In the genomic region with DNA sequence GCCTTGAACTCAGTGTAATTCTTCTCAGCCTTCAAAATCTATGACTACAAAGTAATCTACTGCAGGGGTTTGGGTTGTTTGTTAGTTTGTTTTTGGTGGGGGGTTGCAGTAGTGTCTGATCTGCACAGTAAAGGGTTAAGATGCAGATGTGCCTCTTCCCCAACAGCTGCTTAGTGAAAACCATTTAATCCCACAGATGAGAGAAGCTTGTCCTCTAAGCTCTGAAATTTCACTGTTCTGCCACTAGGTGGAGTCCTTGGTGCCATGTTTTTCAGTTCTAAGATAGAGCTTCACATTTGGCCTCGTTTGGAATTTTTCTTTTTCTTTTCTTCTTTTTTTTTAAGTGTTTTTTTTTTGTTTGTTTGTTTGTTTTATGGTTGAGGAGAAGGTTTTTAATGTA, we compare ENCODE assay signal across 7 mouse cellular contexts. TPM values are rescaled to one million over a fixed set of nuclear protein-coding genes. Genes with fewer than 3 reads are reported as not detected.
DNase-seq lines count a peak whose midpoint lies in the region; ATAC-seq and TF ChIP-seq lines count a peak whose summit lies in the region.

No protein-coding gene starts in this region.

- peaks cover 68% of the 10 kb centered on the region for H3K36me3 ChIP-seq in kidney, postnatal 0 days (ENCODE audit: insufficient read depth, low read length)
- peaks cover 85% of the 10 kb centered on the region for H3K36me3 ChIP-seq in kidney, embryonic 14.5 days (ENCODE audit: control insufficient read depth, insufficient read depth, low read length)
- H3K36me3 ChIP-seq in embryonic facial prominence, embryonic 14.5 days (ENCODE audit: control insufficient read depth, insufficient read depth, low read length): peaks cover 87% of the 10 kb centered on the region

- H3K4me1 ChIP-seq in kidney, postnatal 0 days (replicated peaks; ENCODE audit: insufficient read depth, low read length): no peaks in the 10 kb centered on the region
- no peaks in the 10 kb centered on the region for H3K4me1 ChIP-seq in kidney, embryonic 14.5 days (ENCODE audit: control insufficient read depth, insufficient read depth, low read length)
- no peaks in the 10 kb centered on the region for H3K4me1 ChIP-seq in embryonic facial prominence, embryonic 14.5 days (ENCODE audit: control insufficient read depth, insufficient read depth, low read length)

- H3K9ac ChIP-seq in kidney, postnatal 0 days (ENCODE audit: low read depth, low read length): no peak overlapping the region
- H3K9ac ChIP-seq in kidney, embryonic 14.5 days (ENCODE audit: low read depth, low read length): no peak overlapping the region
- H3K9ac ChIP-seq in embryonic facial prominence, embryonic 14.5 days (ENCODE audit: low read depth, low read length): no peak overlapping the region

- no peaks in the 10 kb centered on the region for H3K9me3 ChIP-seq in kidney, postnatal 0 days (replicated peaks; ENCODE audit: low read length)
- H3K9me3 ChIP-seq in kidney, embryonic 14.5 days (ENCODE audit: control insufficient read depth, low read length): no peaks in the 10 kb centered on the region
- no peaks in the 10 kb centered on the region for H3K9me3 ChIP-seq in embryonic facial prominence, embryonic 14.5 days (ENCODE audit: control insufficient read depth, low read length)

- no peak overlapping the region for H3K4me3 ChIP-seq in kidney, postnatal 0 days (replicated peaks; ENCODE audit: low read depth, low read length)
- H3K4me3 ChIP-seq in kidney, embryonic 14.5 days (ENCODE audit: low read length): no peak overlapping the region
- no peak overlapping the region for H3K4me3 ChIP-seq in embryonic facial prominence, embryonic 14.5 days (ENCODE audit: low read depth, low read length)

- no peak for ATAC-seq in kidney, postnatal 0 days (replicated peaks; ENCODE audit: low FRiP score, low read depth)
- ATAC-seq in kidney, embryonic 14.5 days (ENCODE audit: low FRiP score, low TSS enrichment): no peak
- ATAC-seq in embryonic facial prominence, embryonic 14.5 days (ENCODE audit: low read depth): no peak
- peak; percentile 90 for ATAC-seq in megakaryocyte progenitor cell, adult 5-6 weeks (replicated peaks; ENCODE audit: poor library complexity)

- H3K27ac ChIP-seq in kidney, postnatal 0 days: no peak overlapping the region
- no peak overlapping the region for H3K27ac ChIP-seq in kidney, embryonic 14.5 days (ENCODE audit: low read depth, low read length)
- H3K27ac ChIP-seq in embryonic facial prominence, embryonic 14.5 days (replicated peaks; ENCODE audit: low read depth, low read length): no peak overlapping the region

- TF ChIP-seq CTCF in kidney, postnatal 0 days (IDR thresholded peaks at IDR 0.05; ENCODE audit: low read depth): peak; percentile 88

- peak; percentile 85 for DNase-seq in kidney, postnatal 0 days (ENCODE audit: low spot score)
- peak; percentile 53 for DNase-seq in CD4-positive helper T cell, adult 2 months (ENCODE audit: low read depth, low spot score)
- peak; percentile 75 for DNase-seq in ES-CJ7 (ENCODE audit: low read depth, low spot score)
- DNase-seq in embryonic facial prominence, embryonic 14.5 days (ENCODE audit: low spot score): peak; percentile 70
- DNase-seq in urinary bladder, postnatal 4 days (ENCODE audit: low spot score in 2 of 2): no peak

- WGBS in kidney, postnatal 0 days: 3% methylated on average over 1 of the region's 1 CpGs
- WGBS in kidney, embryonic 14.5 days: 30% methylated on average over 1 of the region's 1 CpGs
- 7% methylated on average over 1 of the region's 1 CpGs for WGBS in embryonic facial prominence, embryonic 14.5 days

- H3K4me2 ChIP-seq in kidney, postnatal 0 days (ENCODE audit: low read length): no peak overlapping the region
- no peak overlapping the region for H3K4me2 ChIP-seq in kidney, embryonic 14.5 days (replicated peaks; ENCODE audit: low read depth, low read length)
- H3K4me2 ChIP-seq in embryonic facial prominence, embryonic 14.5 days (ENCODE audit: low read depth, low read length): no peak overlapping the region

- no peaks in the 10 kb centered on the region for H3K27me3 ChIP-seq in kidney, postnatal 0 days (ENCODE audit: insufficient read depth, low read length)
- H3K27me3 ChIP-seq in kidney, embryonic 14.5 days (ENCODE audit: control insufficient read depth, insufficient read depth, low read length): no peaks in the 10 kb centered on the region
- H3K27me3 ChIP-seq in embryonic facial prominence, embryonic 14.5 days (replicated peaks; ENCODE audit: control insufficient read depth, insufficient read depth, low read length): no peaks in the 10 kb centered on the region

RNA-seq across cellular contexts. Expression of gene Sde2, which starts 12.7 kb away (rescaled TPM):
- polyA plus RNA-seq in kidney, postnatal 0 days (2015; fragmentation: Nextera tagmentation; extraction: Ambion mirVana): 25.6 and 29.6 TPM in 2 replicates
- 32.9 and 39.6 TPM in 2 replicates for polyA plus RNA-seq in kidney, embryonic 14.5 days (2014; fragmentation: Nextera tagmentation; extraction: Ambion mirVana)
- 27.2 and 31.2 TPM in 2 replicates for polyA plus RNA-seq in embryonic facial prominence, embryonic 14.5 days (2014; fragmentation: Nextera tagmentation; extraction: Ambion mirVana)
- 17.6 and 21.3 TPM in 2 replicates for total RNA-seq in megakaryocyte progenitor cell, adult 5-6 weeks (2015)
- total RNA-seq in megakaryocyte progenitor cell, adult 5-6 weeks (2017): 29.9 and 33.6 TPM in 2 replicates

RNA-seq across cellular contexts. Expression of gene Lefty2, which starts 29.3 kb away (rescaled TPM):
- 0.09 and 0.39 TPM in 2 replicates for polyA plus RNA-seq in kidney, postnatal 0 days (2015; fragmentation: Nextera tagmentation; extraction: Ambion mirVana)
- not detected in 2 replicates for polyA plus RNA-seq in kidney, embryonic 14.5 days (2014; fragmentation: Nextera tagmentation; extraction: Ambion mirVana)
- 0.25 TPM in 1 of 2 replicates, not detected in the other for polyA plus RNA-seq in embryonic facial prominence, embryonic 14.5 days (2014; fragmentation: Nextera tagmentation; extraction: Ambion mirVana)
- not detected in 2 replicates for total RNA-seq in megakaryocyte progenitor cell, adult 5-6 weeks (2015)
- not detected in 2 replicates for total RNA-seq in megakaryocyte progenitor cell, adult 5-6 weeks (2017)

RNA-seq across cellular contexts. Expression of gene Pycr2, which starts 40.5 kb away (rescaled TPM):
- 72.6 and 76.5 TPM in 2 replicates for polyA plus RNA-seq in kidney, postnatal 0 days (2015; fragmentation: Nextera tagmentation; extraction: Ambion mirVana)
- polyA plus RNA-seq in kidney, embryonic 14.5 days (2014; fragmentation: Nextera tagmentation; extraction: Ambion mirVana): 93.9 and 103 TPM in 2 replicates
- 77.6 and 92.2 TPM in 2 replicates for polyA plus RNA-seq in embryonic facial prominence, embryonic 14.5 days (2014; fragmentation: Nextera tagmentation; extraction: Ambion mirVana)
- 27.2 and 28.8 TPM in 2 replicates for total RNA-seq in megakaryocyte progenitor cell, adult 5-6 weeks (2015)
- 22.4 and 26.3 TPM in 2 replicates for total RNA-seq in megakaryocyte progenitor cell, adult 5-6 weeks (2017)

RNA-seq across cellular contexts. Expression of gene H3f3a, which starts 49.9 kb away (rescaled TPM):
- polyA plus RNA-seq in kidney, postnatal 0 days (2015; fragmentation: Nextera tagmentation; extraction: Ambion mirVana): 2,528 and 2,557 TPM in 2 replicates
- 2,845 and 3,531 TPM in 2 replicates for polyA plus RNA-seq in kidney, embryonic 14.5 days (2014; fragmentation: Nextera tagmentation; extraction: Ambion mirVana)
- polyA plus RNA-seq in embryonic facial prominence, embryonic 14.5 days (2014; fragmentation: Nextera tagmentation; extraction: Ambion mirVana): 2,156 and 2,321 TPM in 2 replicates
- total RNA-seq in megakaryocyte progenitor cell, adult 5-6 weeks (2015): 1,870 and 2,095 TPM in 2 replicates
- total RNA-seq in megakaryocyte progenitor cell, adult 5-6 weeks (2017): 1,724 and 1,809 TPM in 2 replicates

Comparison
In these comparisons a context has a peak if more than half of its experiments do, and no peak if none do; other contexts are left out.
1. DNase-seq: peak in kidney, postnatal 0 days (single experiment), CD4-positive helper T cell, adult 2 months (single experiment), ES-CJ7 (single experiment) and embryonic facial prominence, embryonic 14.5 days (single experiment); none in urinary bladder, postnatal 4 days (0 of 2).